Mouse (Mus musculus): ENCODE results near the gene B230118H07Rik.

GRCm38 (mm10) chr2:101577243-101577642 lies 72.1 kb downstream of the B230118H07Rik start:
- TF ChIP-seq POLR2A (IDR thresholded peaks at IDR 0.05; ENCODE audit: low read depth, low read length) = no peak
- TF ChIP-seq CTCF (IDR thresholded peaks at IDR 0.05; ENCODE audit: extremely low read depth, insufficient read length, insufficient replicate concordance, low read depth, low read length) = no peak
